21 mouse cellular contexts compared by ENCODE assay signal in the genomic region with DNA sequence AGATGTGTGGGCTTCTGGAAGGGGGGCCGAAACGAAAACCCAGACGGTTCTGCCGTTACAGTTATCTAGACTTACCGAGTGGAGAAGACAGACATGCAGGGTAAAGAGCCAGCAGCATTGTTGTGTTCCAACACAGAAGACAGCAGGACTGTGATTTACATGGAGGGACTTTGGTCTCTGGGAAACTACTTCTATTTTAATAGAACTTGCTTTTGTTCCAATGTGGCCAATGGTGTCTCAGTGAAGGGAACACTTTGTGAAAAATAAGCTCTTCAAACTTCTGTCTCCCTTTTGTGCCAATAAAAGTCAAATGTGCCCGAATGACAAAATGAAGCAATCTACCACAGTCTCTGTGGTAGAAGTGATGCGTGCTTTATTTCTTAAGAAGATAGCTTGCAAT. TPM values are rescaled to one million over a fixed set of nuclear protein-coding genes. Genes with fewer than 3 reads are reported as not detected.
"Had no signal": no experiment of that assay in that cellular context is flagged by ENCODE, and none has a peak within 500 bp of the region (broad histone marks: within the 10 kb centered on the region; RNA-seq: fewer than 3 reads in every experiment).

No protein-coding gene starts in this region.

- ATAC-seq: liver, postnatal 0 days; lung, postnatal 0 days; midbrain, embryonic 16.5 days had no signal

- H3K36me3 ChIP-seq: lung, embryonic 15.5 days; midbrain, embryonic 12.5 days; neural tube, embryonic 12.5 days had no signal

- H3K27me3 ChIP-seq: lung, embryonic 15.5 days; midbrain, embryonic 12.5 days; neural tube, embryonic 12.5 days had no signal

- H3K9ac ChIP-seq: liver, postnatal 0 days; lung, embryonic 15.5 days; midbrain, embryonic 12.5 days; neural tube, embryonic 12.5 days had no signal

- DNase-seq: liver, postnatal 0 days; lung, adult 2 months; lung, postnatal 14 days; lung, postnatal 36 days; midbrain, embryonic 14.5 days; right cerebral cortex, postnatal 14 days; spleen, adult 18-20 months; thymus, adult 18-20 months; thymus, postnatal 14 days; thymus, postnatal 36 days had no signal

- H3K4me2 ChIP-seq: lung, embryonic 15.5 days; midbrain, embryonic 12.5 days; neural tube, embryonic 12.5 days had no signal

- H3K4me3 ChIP-seq: lung, embryonic 15.5 days; megakaryocyte, embryonic 14.5 days; midbrain, embryonic 12.5 days; neural tube, embryonic 12.5 days had no signal

- H3K9me3 ChIP-seq: lung, embryonic 15.5 days; midbrain, embryonic 12.5 days; neural tube, embryonic 12.5 days had no signal

- H3K27ac ChIP-seq: lung, embryonic 15.5 days; macrophage; midbrain, embryonic 12.5 days; neural tube, embryonic 12.5 days had no signal

- H3K4me1 ChIP-seq: lung, embryonic 15.5 days; megakaryocyte, embryonic 14.5 days; midbrain, embryonic 12.5 days; neural tube, embryonic 12.5 days had no signal

RNA-seq across cellular contexts. Expression of a gene that starts 50.8 kb away (rescaled TPM):
- total RNA-seq: monocyte, adult 5-6 weeks; neutrophil, adult 5-6 weeks had no signal
- polyA plus RNA-seq: liver, postnatal 0 days; macrophage; small intestine, adult 2 months; thymus, postnatal 0 days had no signal
